Comparison of ENCODE assay signal across 9 mouse cellular contexts in genomic region chr17:65252160-65252559, GRCm38 (mm10).
DNase-seq lines count a peak whose midpoint lies in the region; ATAC-seq and TF ChIP-seq lines count a peak whose summit lies in the region.
"Had no signal": no experiment of that assay in that cellular context is flagged by ENCODE, and none has a peak within 500 bp of the region (broad histone marks: within the 10 kb centered on the region; RNA-seq: fewer than 3 reads in every experiment).

No protein-coding gene starts in this region.

- TF ChIP-seq CTCF in kidney, postnatal 0 days (IDR thresholded peaks at IDR 0.05; ENCODE audit: low read depth), result peak; percentile 74

- DNase-seq in cerebellum, adult 8-10 months, result peak; percentile 2
- no peak for DNase-seq in cerebellum, postnatal 36 days
- DNase-seq in kidney, postnatal 0 days (ENCODE audit: low spot score), result peak; percentile 61
- peak; percentile 11 to 18 for DNase-seq in right cerebral cortex, adult 2 months (ENCODE audit: low spot score in 2 of 2)
- no peak for DNase-seq in right cerebral cortex, postnatal 36 days (ENCODE audit: low spot score in 2 of 2)
- DNase-seq in thymus, postnatal 10 days (ENCODE audit: low spot score in 2 of 2), result no peak

- no peak for ATAC-seq in kidney, postnatal 0 days (replicated peaks; ENCODE audit: low FRiP score, low read depth)
- ATAC-seq in kidney, embryonic 15.5 days (replicated peaks; ENCODE audit: low FRiP score), result no peak
- no peak for ATAC-seq in megakaryocyte-erythroid progenitor cell, adult 5-6 weeks (replicated peaks; ENCODE audit: low FRiP score, low TSS enrichment, poor library complexity, severe bottlenecking)

- H3K4me2 ChIP-seq in kidney, postnatal 0 days (ENCODE audit: low read length), result no peak overlapping the region
- no peak overlapping the region for H3K4me2 ChIP-seq in kidney, embryonic 15.5 days
- H3K4me2 ChIP-seq: neural tube, embryonic 12.5 days had no signal

- H3K27me3 ChIP-seq in kidney, postnatal 0 days (ENCODE audit: insufficient read depth, low read length), result no peaks in the 10 kb centered on the region
- H3K27me3 ChIP-seq in kidney, embryonic 15.5 days, result no peaks in the 10 kb centered on the region
- H3K27me3 ChIP-seq: neural tube, embryonic 12.5 days had no signal

- H3K9ac ChIP-seq in kidney, postnatal 0 days (ENCODE audit: low read depth, low read length), result no peak overlapping the region
- H3K9ac ChIP-seq in kidney, embryonic 15.5 days, result no peak overlapping the region
- H3K9ac ChIP-seq: neural tube, embryonic 12.5 days had no signal

- H3K4me1 ChIP-seq in kidney, postnatal 0 days (replicated peaks; ENCODE audit: insufficient read depth, low read length), result no peaks in the 10 kb centered on the region
- H3K4me1 ChIP-seq in kidney, embryonic 15.5 days, result no peaks in the 10 kb centered on the region
- H3K4me1 ChIP-seq: neural tube, embryonic 12.5 days had no signal

- H3K27ac ChIP-seq in kidney, postnatal 0 days, result no peak overlapping the region
- no peak overlapping the region for H3K27ac ChIP-seq in kidney, embryonic 15.5 days
- H3K27ac ChIP-seq: neural tube, embryonic 12.5 days had no signal

- no peaks in the 10 kb centered on the region for H3K36me3 ChIP-seq in kidney, postnatal 0 days (ENCODE audit: insufficient read depth, low read length)
- H3K36me3 ChIP-seq in kidney, embryonic 15.5 days, result no peaks in the 10 kb centered on the region
- H3K36me3 ChIP-seq: neural tube, embryonic 12.5 days had no signal

- no peaks in the 10 kb centered on the region for H3K9me3 ChIP-seq in kidney, postnatal 0 days (replicated peaks; ENCODE audit: low read length)
- no peaks in the 10 kb centered on the region for H3K9me3 ChIP-seq in kidney, embryonic 15.5 days (replicated peaks)
- H3K9me3 ChIP-seq: neural tube, embryonic 12.5 days had no signal

- H3K4me3 ChIP-seq in kidney, postnatal 0 days (replicated peaks; ENCODE audit: low read depth, low read length), result no peak overlapping the region
- H3K4me3 ChIP-seq in kidney, embryonic 15.5 days (replicated peaks), result no peak overlapping the region
- H3K4me3 ChIP-seq: neural tube, embryonic 12.5 days had no signal

- 62% methylated on average over 2 of the region's 2 CpGs for WGBS in kidney, postnatal 0 days
- WGBS in kidney, embryonic 15.5 days, result 69% methylated on average over 2 of the region's 2 CpGs

Comparison
In these comparisons a context has a peak if more than half of its experiments do, and no peak if none do; other contexts are left out.
1. DNase-seq: peak in cerebellum, adult 8-10 months (single experiment), kidney, postnatal 0 days (single experiment) and right cerebral cortex, adult 2 months (2 of 2); none in cerebellum, postnatal 36 days (0 of 2), right cerebral cortex, postnatal 36 days (0 of 2) and thymus, postnatal 10 days (0 of 2).